Comparison of ENCODE assay signal across 9 mouse cellular contexts in genomic region chr10:99171961-99172497, GRCm38 (mm10). TPM values are rescaled to one million over a fixed set of nuclear protein-coding genes. Genes with fewer than 3 reads are reported as not detected.
A peak's percentile ranks its signal among the peaks of the same experiment; 100 is the strongest.
DNase-seq lines count a peak whose midpoint lies in the region; ATAC-seq and TF ChIP-seq lines count a peak whose summit lies in the region.
"Had no signal": no experiment of that assay in that cellular context is flagged by ENCODE, and none has a peak within 500 bp of the region (broad histone marks: within the 10 kb centered on the region; RNA-seq: fewer than 3 reads in every experiment).

No protein-coding gene starts in this region.

- H3K4me2 ChIP-seq in hindbrain, embryonic 11.5 days (replicated peaks; ENCODE audit: low read depth, low read length): no peak overlapping the region
- no peak overlapping the region for H3K4me2 ChIP-seq in limb, embryonic 11.5 days (ENCODE audit: low read depth, severe bottlenecking)

- H3K27ac ChIP-seq in ES-E14 (ENCODE audit: insufficient read depth, low read depth, low read length, poor library complexity, severe bottlenecking): no peak overlapping the region
- peak overlapping the region; percentile 68 for H3K27ac ChIP-seq in hindbrain, embryonic 11.5 days (ENCODE audit: low read depth, low read length)
- H3K27ac ChIP-seq in limb, embryonic 11.5 days (replicated peaks; ENCODE audit: low read depth, low read length): no peak overlapping the region
- H3K27ac ChIP-seq in testis, adult 2 months (ENCODE audit: control insufficient read depth, insufficient read depth, low read depth, low read length): peak overlapping the region; percentile 87

- 21% methylated on average over 12 of the region's 12 CpGs for WGBS in hindbrain, embryonic 11.5 days
- 12% methylated on average over 12 of the region's 12 CpGs for WGBS in limb, embryonic 11.5 days

- peak overlapping the region in 1 of 2 experiments; percentile 17; a peak in 1 of 4 replicates for H3K4me3 ChIP-seq in ES-E14 (ENCODE audit: insufficient read depth in 1 of 2, low read depth in 1 of 2, low read length in 2 of 2, poor library complexity in 1 of 2, severe bottlenecking in 1 of 2)
- no peak overlapping the region for H3K4me3 ChIP-seq in hindbrain, embryonic 11.5 days (ENCODE audit: low read depth, low read length)
- H3K4me3 ChIP-seq in limb, embryonic 11.5 days (ENCODE audit: low read depth, low read length): no peak overlapping the region
- H3K4me3 ChIP-seq in testis, adult 2 months (ENCODE audit: control insufficient read depth, low read depth, low read length): no peak overlapping the region

- no peaks in the 10 kb centered on the region for H3K36me3 ChIP-seq in ES-E14 (ENCODE audit: control insufficient read depth, insufficient read depth, low read length, poor library complexity, severe bottlenecking)
- H3K36me3 ChIP-seq in hindbrain, embryonic 11.5 days (ENCODE audit: control insufficient read depth, insufficient read depth, low read length): no peaks in the 10 kb centered on the region
- no peaks in the 10 kb centered on the region for H3K36me3 ChIP-seq in limb, embryonic 11.5 days (ENCODE audit: control insufficient read depth, insufficient read depth, low read length)
- no peaks in the 10 kb centered on the region for H3K36me3 ChIP-seq in testis, adult 2 months (ENCODE audit: control insufficient read depth, insufficient read depth, low read length)

- in situ Hi-C loops in ES-E14 (cut with MboI; ENCODE audit: low sequenced_read_pairs in 2 of 2, unreplicated experiment in 2 of 2): no loop called here

- peak overlapping the region; percentile 43; the same call in 1 of the 2 replicates for H3K9ac ChIP-seq in ES-E14 (ENCODE audit: insufficient read depth, low read depth, low read length, poor library complexity, severe bottlenecking)
- H3K9ac ChIP-seq in hindbrain, embryonic 11.5 days (ENCODE audit: low read depth, low read length): no peak overlapping the region
- H3K9ac ChIP-seq in limb, embryonic 11.5 days (ENCODE audit: low read length): no peak overlapping the region

- ATAC-seq in hindbrain, embryonic 11.5 days (ENCODE audit: low FRiP score): peak; percentile 43; the same call in 1 of the 2 replicates
- peak; percentile 44; the same call in 1 of the 2 replicates for ATAC-seq in limb, embryonic 11.5 days (ENCODE audit: insufficient number of reproducible peaks, low FRiP score, low TSS enrichment, low read depth)

- DNase-seq in ES-E14 (ENCODE audit: low read depth, low spot score): no peak
- DNase-seq in adrenal gland, postnatal 25 days: peak; percentile 31
- DNase-seq in gastrocnemius, adult 18-20 months (ENCODE audit: low spot score): peak; percentile 35
- peak; percentile 49 for DNase-seq in hindbrain, embryonic 11.5 days (ENCODE audit: low spot score)
- DNase-seq in limb, embryonic 11.5 days (ENCODE audit: low spot score): peak; percentile 62
- peak; percentile 84 for DNase-seq in mesoderm, embryonic 11.5 days (ENCODE audit: low read depth, low spot score)
- no peak for DNase-seq in c-Kit-positive CD71-positive TER-119-positive erythroid progenitor cells, embryonic 14.5 days (ENCODE audit: low spot score)

- H3K27me3 ChIP-seq in hindbrain, embryonic 11.5 days (ENCODE audit: control insufficient read depth, insufficient read depth, low read length): no peaks in the 10 kb centered on the region
- no peaks in the 10 kb centered on the region for H3K27me3 ChIP-seq in limb, embryonic 11.5 days (ENCODE audit: control insufficient read depth, insufficient read depth, low read length)
- no peaks in the 10 kb centered on the region for H3K27me3 ChIP-seq in testis, adult 2 months (ENCODE audit: control insufficient read depth, insufficient read depth, low read length)

- peak; percentile 19; the same call in 1 of the 2 replicates for TF ChIP-seq POLR2A in testis, adult 2 months (IDR thresholded peaks at IDR 0.05; ENCODE audit: control insufficient read depth, low read depth, low read length)

- no peaks in the 10 kb centered on the region for H3K9me3 ChIP-seq in ES-E14 (ENCODE audit: control insufficient read depth, insufficient read depth, low read depth, low read length)
- H3K9me3 ChIP-seq in hindbrain, embryonic 11.5 days (ENCODE audit: control insufficient read depth, low read length): no peaks in the 10 kb centered on the region
- H3K9me3 ChIP-seq in limb, embryonic 11.5 days (ENCODE audit: control insufficient read depth, low read length): no peaks in the 10 kb centered on the region

- peaks cover 2 to 4% of the 10 kb centered on the region in 2 experiments; a peak in 1 of 4 replicates for H3K4me1 ChIP-seq in ES-E14 (ENCODE audit: control insufficient read depth in 2 of 2, insufficient read depth in 2 of 2, low read length in 2 of 2, poor library complexity in 1 of 2)
- no peaks in the 10 kb centered on the region; the same call in 1 of the 2 replicates for H3K4me1 ChIP-seq in hindbrain, embryonic 11.5 days (replicated peaks; ENCODE audit: control insufficient read depth, insufficient read depth, low read length)
- peaks cover 10% of the 10 kb centered on the region for H3K4me1 ChIP-seq in limb, embryonic 11.5 days (ENCODE audit: control insufficient read depth, insufficient read depth, low read length)
- no peaks in the 10 kb centered on the region for H3K4me1 ChIP-seq in testis, adult 2 months (ENCODE audit: control insufficient read depth, insufficient read depth, low read length)

- no peak for TF ChIP-seq CTCF in testis, adult 2 months (IDR thresholded peaks at IDR 0.05; ENCODE audit: control insufficient read depth, insufficient read depth, insufficient replicate concordance, low read depth, low read length)

TF ChIP-seq in ES-E14, 5 proteins besides CTCF, POLR2A, EP300 and RAD21:
- no peak for TF ChIP-seq ZC3H11A (IDR thresholded peaks at IDR 0.05; ENCODE audit: borderline replicate concordance, low read depth, low read length)
- TF ChIP-seq HCFC1 (IDR thresholded peaks at IDR 0.05; ENCODE audit: borderline replicate concordance, insufficient read depth, low read length): no peak
- TF ChIP-seq CHD2 (IDR thresholded peaks at IDR 0.05; ENCODE audit: low read depth, low read length): no peak
- no peak for TF ChIP-seq ZNF384 (IDR thresholded peaks at IDR 0.05; ENCODE audit: low read depth, low read length)
- no peak for TF ChIP-seq MAFK (IDR thresholded peaks at IDR 0.05; ENCODE audit: insufficient read depth, low read depth, low read length)

RNA-seq across cellular contexts. Expression of gene Phxr2, which starts 45.9 kb away (rescaled TPM):
- not detected in 2 replicates for total RNA-seq in ES-E14 (2012; rRNA removed)
- not detected in 2 replicates for total RNA-seq in adrenal gland, postnatal 25 days (2021)
- total RNA-seq in gastrocnemius, adult 18-20 months (2021): not detected
- not detected in 2 replicates for polyA plus RNA-seq in hindbrain, embryonic 11.5 days (2014; fragmentation: Nextera tagmentation; extraction: Ambion mirVana)
- not detected in 2 replicates for polyA plus RNA-seq in limb, embryonic 11.5 days (2014; fragmentation: Nextera tagmentation; extraction: Ambion mirVana)
- not detected in 2 replicates for polyA plus RNA-seq in testis, adult 2 months (2012; rRNA removed)
- polyA plus RNA-seq: cortical plate, adult 2 months had no signal

Comparison
In these comparisons a context has a peak if more than half of its experiments do, and no peak if none do; other contexts are left out.
1. DNase-seq: peak in adrenal gland, postnatal 25 days (single experiment), gastrocnemius, adult 18-20 months (single experiment), hindbrain, embryonic 11.5 days (single experiment), limb, embryonic 11.5 days (single experiment) and mesoderm, embryonic 11.5 days (single experiment); none in ES-E14 (single experiment) and c-Kit-positive CD71-positive TER-119-positive erythroid progenitor cells, embryonic 14.5 days (single experiment).
2. H3K27ac ChIP-seq: peak in hindbrain, embryonic 11.5 days (single experiment) and testis, adult 2 months (single experiment); none in ES-E14 (single experiment) and limb, embryonic 11.5 days (single experiment).